Mouse (Mus musculus) cerebellum, postnatal 25 days (tissue): ENCODE results near the gene Sectm1b.

Source experiments
- DNase-seq, 2 experiments: peaks; one replicate each; pipeline ENCODE4 v3.0.0; 2021; ENCODE audit warnings: mixed read lengths in 2 of 2

The Sectm1b gene

GRCm38 (mm10) chr11:121019501-121019900 lies 43.9 kb downstream of the Sectm1b start:
- no peak for DNase-seq

DNA sequence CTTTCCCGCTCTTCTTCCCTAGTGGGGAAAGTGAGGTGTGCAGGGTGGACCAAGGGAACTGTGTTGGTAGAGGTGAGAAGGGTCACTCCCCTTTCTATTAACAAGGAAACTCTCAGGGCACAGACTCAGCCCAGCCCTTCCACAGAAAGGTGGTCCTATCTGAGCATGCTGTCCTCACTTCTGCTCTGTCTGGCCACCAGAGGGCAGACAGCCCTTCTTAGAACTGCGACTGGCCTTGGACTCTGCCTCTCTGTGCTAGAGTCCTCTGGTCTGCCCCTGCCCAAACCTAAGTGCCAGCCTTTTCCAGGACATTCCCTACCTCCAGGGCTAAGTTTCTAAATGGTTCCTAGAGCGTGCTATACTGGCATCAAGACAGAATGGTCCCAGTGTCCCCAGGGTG lies 45.7 kb downstream of the Sectm1b start:
- peak; percentile 63 to 75 for DNase-seq

DNA sequence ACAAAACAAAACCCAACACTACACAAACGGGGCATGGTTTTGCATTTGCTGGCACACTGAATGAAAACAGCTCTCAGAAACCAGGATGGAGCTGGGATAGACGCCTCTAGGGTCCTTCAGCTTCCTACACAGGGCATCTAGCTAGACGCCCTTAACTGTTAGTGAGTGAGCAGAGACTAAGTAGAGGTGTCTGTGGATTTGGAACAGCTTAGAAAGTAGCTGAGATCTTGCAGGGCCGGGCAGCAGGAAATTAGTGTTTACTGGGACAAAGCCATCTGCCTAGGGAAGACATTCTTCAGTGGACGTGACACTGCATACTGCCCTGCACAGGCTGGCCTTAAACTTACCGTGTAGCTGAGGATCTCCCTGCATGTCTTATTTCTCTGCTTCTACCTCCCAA lies 47.9 kb downstream of the Sectm1b start:
- peak in 1 of 2 experiments; percentile 22 for DNase-seq

DNA sequence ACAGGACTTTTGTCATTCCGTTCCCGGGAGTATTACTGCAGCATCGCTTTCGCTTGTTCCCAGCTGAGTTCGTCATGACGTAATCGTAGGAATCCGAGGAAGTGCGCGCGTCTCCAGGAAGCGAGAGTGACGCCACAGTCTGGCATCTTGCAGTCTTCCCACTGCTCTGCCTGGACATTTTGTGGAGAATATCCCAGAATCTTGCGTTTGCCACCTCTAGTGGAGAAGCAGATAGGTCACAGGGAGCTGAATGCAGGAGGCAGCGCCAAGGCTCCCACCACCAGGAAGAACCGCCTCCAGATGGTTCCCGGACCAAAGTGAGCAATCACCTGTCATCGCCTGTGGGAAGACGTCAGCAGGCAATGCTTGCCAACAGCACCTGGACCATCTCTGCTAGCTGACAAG lies 48.5 kb downstream of the Sectm1b start:
- peak; percentile 75 to 80 for DNase-seq

- peak in 1 of 2 experiments; percentile 9 for DNase-seq
Measured at GRCm38 (mm10) chr11:121013656-121014055, 49.7 kb downstream of the Sectm1b start.

GRCm38 (mm10) chr11:121010044-121010755 lies 53.2 kb downstream of the Sectm1b start:
- no peak for DNase-seq

- no peak for DNase-seq
Measured at GRCm38 (mm10) chr11:121006184-121006583, 57.2 kb downstream of the Sectm1b start.

DNA sequence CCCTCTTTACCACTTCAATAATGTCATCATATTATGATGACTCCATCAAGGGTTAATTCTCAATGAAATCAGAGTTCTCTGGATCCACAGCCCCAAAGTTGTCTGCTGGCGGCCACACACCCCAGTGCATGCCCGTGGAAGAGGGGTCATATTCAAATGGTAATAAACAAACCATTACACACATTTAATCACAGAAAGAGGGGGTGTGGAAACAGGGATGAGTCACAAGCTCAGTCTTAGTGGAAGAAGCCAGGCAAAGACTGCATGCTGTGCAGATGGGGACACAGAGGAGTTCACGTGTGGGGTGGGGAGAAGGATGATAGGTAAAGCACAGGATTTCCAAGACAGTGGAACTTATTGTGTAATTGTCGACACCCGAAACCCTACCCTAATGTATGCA lies 59.1 kb downstream of the Sectm1b start:
- no peak for DNase-seq
